Mouse (Mus musculus): ENCODE data around the gene Il2rb. TPM values are rescaled to one million over a fixed set of nuclear protein-coding genes. Genes with fewer than 3 reads are reported as not detected.

The Il2rb gene
- total and polyA plus RNA-seq, 3 experiments = 0.31 to 2.3 (median 0.55) TPM

GRCm38 (mm10) chr15:78447746-78448535 is 47.1 kb downstream of the Il2rb start:
- DNase-seq = peak; percentile 90 to 97
- under 1% methylated on average over 22 of the region's 22 CpGs for WGBS
- intact Hi-C loops (cut with DNase I) = loop anchor here (1.0 to 2.0 kb wide), 3 partner anchors 63 to 134 kb away; no protein-coding TSS in a partner anchor

GRCm38 (mm10) chr15:78447121-78447520 is 48.0 kb downstream of the Il2rb start:
- no peak for TF ChIP-seq EP300 (IDR thresholded peaks at IDR 0.05; ENCODE audit: insufficient read depth, low read depth, low read length)
- no peak for TF ChIP-seq CTCF (IDR thresholded peaks at IDR 0.05)
- Histone ChIP-seq H3K27ac (peak overlapping the region; percentile 17; the same call in 1 of the 2 replicates), H3K4me3 (no peak overlapping the region), H3K9ac (ENCODE audit: low read depth, low read length) (no peak overlapping the region), H3K27me3 (ENCODE audit: control insufficient read depth, insufficient read depth, low read length) (no peaks in the 10 kb centered on the region), H3K36me3 (ENCODE audit: control insufficient read depth, insufficient read depth, low read length) (no peaks in the 10 kb centered on the region), H3K4me1 (ENCODE audit: control insufficient read depth, insufficient read depth, low read length) (peaks cover 10% of the 10 kb centered on the region), H3K79me2 (replicated peaks; ENCODE audit: control insufficient read depth, insufficient read depth, low read length) (no peaks in the 10 kb centered on the region)
- 44% methylated on average over 7 of the region's 7 CpGs for WGBS
- peak in 1 of 2 experiments; percentile 41 for DNase-seq
- intact Hi-C loops (cut with DNase I) = loop anchor here (1.0 kb wide), 1 partner anchor 135 kb away; no protein-coding TSS in a partner anchor

More at GRCm38 (mm10) chr15:78447746-78448535, 47.1 kb downstream of the Il2rb start:
- peak; percentile 87 for TF ChIP-seq CTCF (IDR thresholded peaks at IDR 0.05)
- TF ChIP-seq POLR2A (IDR thresholded peaks at IDR 0.05; ENCODE audit: insufficient read depth, low read depth, low read length) = 0 out of 2 replicates have a peak, but pooled peaks have one; percentile 12
- TF ChIP-seq EP300 (IDR thresholded peaks at IDR 0.05; ENCODE audit: insufficient read depth, low read depth, low read length) = peak; percentile 47; the same call in 1 of the 2 replicates
- H3K9ac ChIP-seq (ENCODE audit: low read depth, low read length) = peak overlapping the region; percentile 59; the same call in 1 of the 2 replicates
- H3K27ac ChIP-seq = peak overlapping the region; percentile 90
- no peaks in the 10 kb centered on the region for H3K79me2 ChIP-seq (replicated peaks; ENCODE audit: control insufficient read depth, insufficient read depth, low read length)
- no peaks in the 10 kb centered on the region for H3K27me3 ChIP-seq (ENCODE audit: control insufficient read depth, insufficient read depth, low read length)
- H3K4me3 ChIP-seq = peak overlapping the region; percentile 50
- H3K36me3 ChIP-seq (ENCODE audit: control insufficient read depth, insufficient read depth, low read length) = no peaks in the 10 kb centered on the region
- peaks cover 10% of the 10 kb centered on the region for H3K4me1 ChIP-seq (ENCODE audit: control insufficient read depth, insufficient read depth, low read length)

DNA sequence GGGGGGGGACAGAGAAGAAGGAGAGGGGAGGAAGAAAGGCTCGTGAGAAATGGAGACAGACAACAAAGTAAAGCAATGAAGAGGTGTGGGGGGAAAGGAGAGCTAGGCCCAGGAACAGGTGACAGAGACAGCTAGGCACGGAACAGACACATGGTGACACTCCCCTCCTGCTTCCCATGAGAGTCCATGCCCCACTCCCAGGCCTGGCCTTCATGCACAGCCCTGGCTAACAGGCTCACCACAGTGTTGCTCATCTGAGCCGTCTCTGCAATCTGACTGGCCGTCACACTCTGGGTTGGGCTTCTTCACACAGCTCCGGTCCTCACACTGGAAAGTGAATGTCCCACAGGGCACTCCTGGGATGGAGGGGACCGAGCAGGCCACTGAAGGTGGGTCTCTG is 51.2 kb downstream of the Il2rb start:
- DNase-seq = no peak
- peaks cover 3% of the 10 kb centered on the region; the same call in 1 of the 2 replicates for H3K4me1 ChIP-seq (ENCODE audit: control insufficient read depth, insufficient read depth, low read length)
- H3K27ac ChIP-seq = no peak overlapping the region
- WGBS = 43% methylated on average over 6 of the region's 6 CpGs
- H3K36me3 ChIP-seq (ENCODE audit: control insufficient read depth, insufficient read depth, low read length) = no peaks in the 10 kb centered on the region
- no peak overlapping the region for H3K4me3 ChIP-seq
- no peaks in the 10 kb centered on the region for H3K79me2 ChIP-seq (replicated peaks; ENCODE audit: control insufficient read depth, insufficient read depth, low read length)
- H3K9ac ChIP-seq (ENCODE audit: low read depth, low read length) = no peak overlapping the region
- no peaks in the 10 kb centered on the region for H3K27me3 ChIP-seq (ENCODE audit: control insufficient read depth, insufficient read depth, low read length)
- intact Hi-C loops (cut with DNase I) = no loop called here
- TF ChIP-seq CTCF (IDR thresholded peaks at IDR 0.05) = no peak
- TF ChIP-seq EP300 (IDR thresholded peaks at IDR 0.05; ENCODE audit: insufficient read depth, low read depth, low read length) = no peak
- no peak for TF ChIP-seq POLR2A (IDR thresholded peaks at IDR 0.05; ENCODE audit: insufficient read depth, low read depth, low read length)

GRCm38 (mm10) chr15:78442231-78442630 is 52.8 kb downstream of the Il2rb start:
- Histone ChIP-seq H3K4me1 (ENCODE audit: control insufficient read depth, insufficient read depth, low read length) (peaks cover 2% of the 10 kb centered on the region), H3K4me3 (no peak overlapping the region), H3K27me3 (ENCODE audit: control insufficient read depth, insufficient read depth, low read length) (no peaks in the 10 kb centered on the region), H3K79me2 (replicated peaks; ENCODE audit: control insufficient read depth, insufficient read depth, low read length) (no peaks in the 10 kb centered on the region), H3K27ac (no peak overlapping the region), H3K36me3 (ENCODE audit: control insufficient read depth, insufficient read depth, low read length) (no peaks in the 10 kb centered on the region), H3K9ac (ENCODE audit: low read depth, low read length) (no peak overlapping the region)
- intact Hi-C loops (cut with DNase I) = no loop called here
- WGBS = 92% methylated on average over 19 of the region's 19 CpGs
- DNase-seq = peak in 1 of 2 experiments; percentile 3
- TF ChIP-seq EP300 (IDR thresholded peaks at IDR 0.05; ENCODE audit: insufficient read depth, low read depth, low read length) = no peak

GRCm38 (mm10) chr15:78438973-78439372 is 56.1 kb downstream of the Il2rb start:
- intact Hi-C loops (cut with DNase I) = no loop called here
- H3K27ac ChIP-seq = no peak overlapping the region
- H3K36me3 ChIP-seq (ENCODE audit: control insufficient read depth, insufficient read depth, low read length) = no peaks in the 10 kb centered on the region
- no peak overlapping the region for H3K9ac ChIP-seq (ENCODE audit: low read depth, low read length)
- no peak for DNase-seq
- 84% methylated on average over 9 of the region's 9 CpGs for WGBS
- peaks cover 3% of the 10 kb centered on the region for H3K4me1 ChIP-seq (ENCODE audit: control insufficient read depth, insufficient read depth, low read length)
- H3K27me3 ChIP-seq (ENCODE audit: control insufficient read depth, insufficient read depth, low read length) = no peaks in the 10 kb centered on the region
- no peak overlapping the region for H3K4me3 ChIP-seq
- no peaks in the 10 kb centered on the region for H3K79me2 ChIP-seq (replicated peaks; ENCODE audit: control insufficient read depth, insufficient read depth, low read length)
- TF ChIP-seq EP300 (IDR thresholded peaks at IDR 0.05; ENCODE audit: insufficient read depth, low read depth, low read length) (no peak), POLR2A (IDR thresholded peaks at IDR 0.05; ENCODE audit: insufficient read depth, low read depth, low read length) (no peak), CTCF (IDR thresholded peaks at IDR 0.05) (no peak)

GRCm38 (mm10) chr15:78438505-78438904 is 56.6 kb downstream of the Il2rb start:
- H3K79me2 ChIP-seq (replicated peaks; ENCODE audit: control insufficient read depth, insufficient read depth, low read length) = no peaks in the 10 kb centered on the region
- no peaks in the 10 kb centered on the region for H3K36me3 ChIP-seq (ENCODE audit: control insufficient read depth, insufficient read depth, low read length)
- H3K4me3 ChIP-seq = no peak overlapping the region
- intact Hi-C loops (cut with DNase I) = no loop called here
- TF ChIP-seq POLR2A (IDR thresholded peaks at IDR 0.05; ENCODE audit: insufficient read depth, low read depth, low read length) (no peak), CTCF (IDR thresholded peaks at IDR 0.05) (no peak), EP300 (IDR thresholded peaks at IDR 0.05; ENCODE audit: insufficient read depth, low read depth, low read length) (no peak)
- DNase-seq = peak in 1 of 2 experiments; percentile 7
- H3K27me3 ChIP-seq (ENCODE audit: control insufficient read depth, insufficient read depth, low read length) = no peaks in the 10 kb centered on the region
- peaks cover 3% of the 10 kb centered on the region for H3K4me1 ChIP-seq (ENCODE audit: control insufficient read depth, insufficient read depth, low read length)
- H3K9ac ChIP-seq (ENCODE audit: low read depth, low read length) = no peak overlapping the region
- 66% methylated on average over 8 of the region's 8 CpGs for whole genome bisulfite sequencing
- H3K27ac ChIP-seq = no peak overlapping the region
